Mouse (Mus musculus) brain, embryonic 14.5 days (tissue): ENCODE measurements around the gene Nsmce4a.
A peak's percentile ranks its signal among the peaks of the same experiment; 100 is the strongest.

ENCODE experiments used
- CTCF ChIP-seq: fragments of 200-500 bp; IDR thresholded peaks from 2 replicates; pipeline ENCODE4 v1.5.1; 2012; ENCODE audit warnings: inconsistent platforms, mild to moderate bottlenecking, moderate library complexity, borderline replicate concordance; ENCODE audit not compliant: insufficient read depth, insufficient read length; ENCODE audit errors: extremely low read depth
- POLR2A ChIP-seq: fragments of 200-500 bp; IDR thresholded peaks from 2 replicates; pipeline ENCODE4 v1.6.1; 2012; ENCODE audit warnings: mild to moderate bottlenecking, inconsistent platforms, borderline replicate concordance; ENCODE audit not compliant: poor library complexity, insufficient read depth, insufficient read length, severe bottlenecking; ENCODE audit errors: extremely low read depth

GRCm38 (mm10) chr7:130533316-130534260 lies 39.3 kb downstream of the Nsmce4a start:
- TF ChIP-seq CTCF (peak; percentile 98), POLR2A (no peak)
